In genomic region chr11:117437110-117437490, GRCm38 (mm10) we compare ENCODE assay signal across 15 mouse cellular contexts. TPM values are rescaled to one million over a fixed set of nuclear protein-coding genes. Genes with fewer than 3 reads are reported as not detected.
DNase-seq lines count a peak whose midpoint lies in the region; ATAC-seq lines count a peak whose summit lies in the region.
"Had no signal": no experiment of that assay in that cellular context is flagged by ENCODE, and none has a peak within 500 bp of the region (broad histone marks: within the 10 kb centered on the region; RNA-seq: fewer than 3 reads in every experiment).

No protein-coding gene starts in this region.

- no peak for ATAC-seq in hindbrain, embryonic 14.5 days (ENCODE audit: low FRiP score)
- no peak for ATAC-seq in midbrain, embryonic 13.5 days
- ATAC-seq in erythroblast, adult 5-6 weeks (replicated peaks; ENCODE audit: low FRiP score, poor library complexity, severe bottlenecking): no peak
- no peak for ATAC-seq in megakaryocyte progenitor cell, adult 5-6 weeks (replicated peaks; ENCODE audit: poor library complexity)
- ATAC-seq: CD4-positive, CD25-positive, alpha-beta regulatory T cell, adult 4 months had no signal

- no peak for DNase-seq in embryonic facial prominence, embryonic 10.5 days (ENCODE audit: low spot score)
- no peak for DNase-seq in forebrain, embryonic 10.5 days (ENCODE audit: extremely low spot score, low spot score)
- DNase-seq in hindbrain, embryonic 14.5 days (ENCODE audit: low spot score): no peak
- no peak for DNase-seq in lung, adult 18-20 months
- DNase-seq: gastrocnemius, postnatal 25 days; thymus, postnatal 4 days had no signal

- WGBS in embryonic facial prominence, embryonic 10.5 days: 26% methylated on average over 7 of the region's 7 CpGs
- 13% methylated on average over 7 of the region's 7 CpGs for WGBS in forebrain, embryonic 10.5 days
- 11% methylated on average over 7 of the region's 7 CpGs for WGBS in hindbrain, embryonic 14.5 days
- WGBS in midbrain, embryonic 13.5 days: 9% methylated on average over 7 of the region's 7 CpGs

- H3K9me3 ChIP-seq in embryonic facial prominence, embryonic 10.5 days: peaks cover 9% of the 10 kb centered on the region; the same call in 1 of the 2 replicates
- peaks cover 7% of the 10 kb centered on the region; the same call in 1 of the 2 replicates for H3K9me3 ChIP-seq in forebrain, embryonic 10.5 days
- 0 out of 2 replicates have a peak, but pooled peaks cover 3% of the 10 kb centered on the region for H3K9me3 ChIP-seq in hindbrain, embryonic 14.5 days (ENCODE audit: control insufficient read depth, low read length)
- no peaks in the 10 kb centered on the region for H3K9me3 ChIP-seq in midbrain, embryonic 13.5 days
- H3K9me3 ChIP-seq: heart, embryonic 15.5 days; intestine, embryonic 15.5 days had no signal

- no peaks in the 10 kb centered on the region for H3K36me3 ChIP-seq in embryonic facial prominence, embryonic 10.5 days (replicated peaks)
- no peaks in the 10 kb centered on the region for H3K36me3 ChIP-seq in forebrain, embryonic 10.5 days (replicated peaks)
- no peaks in the 10 kb centered on the region for H3K36me3 ChIP-seq in hindbrain, embryonic 14.5 days (replicated peaks; ENCODE audit: control insufficient read depth, insufficient read depth)
- no peaks in the 10 kb centered on the region for H3K36me3 ChIP-seq in midbrain, embryonic 13.5 days
- H3K36me3 ChIP-seq: heart, embryonic 15.5 days; intestine, embryonic 15.5 days had no signal

- H3K27me3 ChIP-seq in embryonic facial prominence, embryonic 10.5 days (replicated peaks; ENCODE audit: low read depth, poor library complexity, severe bottlenecking): peaks cover 71% of the 10 kb centered on the region
- H3K27me3 ChIP-seq in forebrain, embryonic 10.5 days (ENCODE audit: poor library complexity, severe bottlenecking): peaks cover 75% of the 10 kb centered on the region
- no peaks in the 10 kb centered on the region for H3K27me3 ChIP-seq in hindbrain, embryonic 14.5 days (ENCODE audit: control insufficient read depth, insufficient read depth, low read length)
- H3K27me3 ChIP-seq in midbrain, embryonic 13.5 days: peaks cover 22% of the 10 kb centered on the region
- H3K27me3 ChIP-seq: intestine, embryonic 15.5 days had no signal

- peaks cover 48% of the 10 kb centered on the region for H3K4me1 ChIP-seq in embryonic facial prominence, embryonic 10.5 days
- H3K4me1 ChIP-seq in forebrain, embryonic 10.5 days: peaks cover 68% of the 10 kb centered on the region
- peaks cover 58% of the 10 kb centered on the region for H3K4me1 ChIP-seq in hindbrain, embryonic 14.5 days (replicated peaks; ENCODE audit: control insufficient read depth, insufficient read depth, low read length)
- peaks cover 66% of the 10 kb centered on the region for H3K4me1 ChIP-seq in midbrain, embryonic 13.5 days (replicated peaks)

- peak overlapping the region; percentile 39 for H3K4me3 ChIP-seq in embryonic facial prominence, embryonic 10.5 days
- H3K4me3 ChIP-seq in forebrain, embryonic 10.5 days: peak overlapping the region; percentile 39; the same call in 1 of the 2 replicates
- H3K4me3 ChIP-seq in hindbrain, embryonic 14.5 days (replicated peaks; ENCODE audit: low read length): no peak overlapping the region
- H3K4me3 ChIP-seq in midbrain, embryonic 13.5 days (replicated peaks): no peak overlapping the region
- H3K4me3 ChIP-seq: erythroblast, embryonic 14.5 days; heart, embryonic 15.5 days; intestine, embryonic 15.5 days; myocyte had no signal

- H3K27ac ChIP-seq in embryonic facial prominence, embryonic 10.5 days (replicated peaks): peak overlapping the region; percentile 46; the same call in 1 of the 2 replicates
- peak overlapping the region; percentile 72 for H3K27ac ChIP-seq in forebrain, embryonic 10.5 days
- peak overlapping the region; percentile 76 for H3K27ac ChIP-seq in hindbrain, embryonic 14.5 days
- H3K27ac ChIP-seq in midbrain, embryonic 13.5 days: peak overlapping the region; percentile 88
- H3K27ac ChIP-seq: heart, embryonic 15.5 days; intestine, embryonic 15.5 days had no signal

- peak overlapping the region; percentile 3; the same call in 1 of the 2 replicates for H3K9ac ChIP-seq in hindbrain, embryonic 14.5 days
- H3K9ac ChIP-seq in midbrain, embryonic 13.5 days (replicated peaks): 0 out of 2 replicates have a peak overlapping the region, but pooled peaks have one; percentile 10
- H3K9ac ChIP-seq: heart, embryonic 15.5 days; intestine, embryonic 15.5 days had no signal

- peak overlapping the region; percentile 34 for H3K4me2 ChIP-seq in hindbrain, embryonic 14.5 days (replicated peaks)
- H3K4me2 ChIP-seq in midbrain, embryonic 13.5 days (replicated peaks): peak overlapping the region; percentile 42
- H3K4me2 ChIP-seq: heart, embryonic 15.5 days; intestine, embryonic 15.5 days; liver, embryonic 11.5 days had no signal

RNA-seq across cellular contexts. Expression of gene Gm11733, which starts 47.1 kb away (rescaled TPM):
- 0.06 TPM in 2 replicates for polyA plus RNA-seq in embryonic facial prominence, embryonic 10.5 days (2016; fragmentation: Nextera tagmentation; extraction: Ambion mirVana)
- not detected in 2 replicates for polyA plus RNA-seq in forebrain, embryonic 10.5 days (2016; fragmentation: Nextera tagmentation; extraction: Ambion mirVana)
- not detected in 2 replicates for polyA plus RNA-seq in hindbrain, embryonic 14.5 days (2014; fragmentation: Nextera tagmentation; extraction: Ambion mirVana)
- not detected in 2 replicates for polyA plus RNA-seq in midbrain, embryonic 13.5 days (2015; fragmentation: Nextera tagmentation; extraction: Ambion mirVana)
- not detected in 2 replicates for total RNA-seq in erythroblast, adult 5-6 weeks (2015; ENCODE audit: low replicate concordance)
- total RNA-seq in erythroblast, adult 5-6 weeks (2017; ENCODE audit: low replicate concordance): not detected in 2 replicates
- not detected in 2 replicates for total RNA-seq in megakaryocyte progenitor cell, adult 5-6 weeks (2015)
- not detected in 2 replicates for total RNA-seq in megakaryocyte progenitor cell, adult 5-6 weeks (2017)
- total RNA-seq: gastrocnemius, postnatal 25 days had no signal
- polyA plus RNA-seq: CD4-positive, CD25-positive, alpha-beta regulatory T cell, adult 4 months; erythroblast, embryonic 14.5 days; heart, embryonic 15.5 days; intestine, embryonic 15.5 days; liver, embryonic 11.5 days; myocyte had no signal

Comparison
In these comparisons a context has a peak if more than half of its experiments do, and no peak if none do; other contexts are left out.
1. H3K4me3 ChIP-seq: peak in embryonic facial prominence, embryonic 10.5 days (single experiment) and forebrain, embryonic 10.5 days (single experiment); none in hindbrain, embryonic 14.5 days (single experiment) and midbrain, embryonic 13.5 days (single experiment).
2. Peak in every context shown above with its lines, with median percentiles within 50 percentile points of each other: H3K27ac ChIP-seq.